Mouse (Mus musculus) cerebellum, adult 2 months (tissue): ENCODE measurements around the gene Atp2a1.

Experiments
- CTCF ChIP-seq: fragments of 200-500 bp; IDR thresholded peaks from 2 replicates; pipeline ENCODE4 v1.5.1; 2011; ENCODE audit warnings: low read depth, mild to moderate bottlenecking, control low read depth, low read length, moderate library complexity, borderline replicate concordance; ENCODE audit not compliant: insufficient read depth
- POLR2A ChIP-seq: fragments of 200-500 bp; IDR thresholded peaks from 2 replicates; pipeline ENCODE4 v1.6.1; 2011; ENCODE audit warnings: low read length, control low read depth, borderline replicate concordance; ENCODE audit not compliant: insufficient read depth

- TF ChIP-seq CTCF (no peak), POLR2A (no peak)
Measured at GRCm38 (mm10) chr7:126460623-126461399, 2.1 kb downstream of the Atp2a1 start.
